Mouse (Mus musculus) heart, adult 2 months (tissue): Measurements from ENCODE around the gene Vezf1. TPM values are rescaled to one million over a fixed set of nuclear protein-coding genes. Genes with fewer than 3 reads are reported as not detected.

Source experiments
- DNase-seq, 2 experiments: peaks; one replicate each; pipeline ENCODE4 v3.0.0; 2021
- H3K27ac ChIP-seq: fragments of 200-600 bp; 2 replicates; pipeline ENCODE4 v1.8.1; 2022
- H3K27me3 ChIP-seq: fragments of 200-500 bp; 2 replicates; pipeline ENCODE4 v1.6.1; 2012; ENCODE audit warnings: mild to moderate bottlenecking, low read length, inconsistent platforms, mixed read lengths; ENCODE audit not compliant: control insufficient read depth, insufficient read depth
- H3K36me3 ChIP-seq: fragments of 200-500 bp; 2 replicates; pipeline ENCODE4 v1.6.1; 2012; ENCODE audit warnings: low read length, inconsistent platforms; ENCODE audit not compliant: control insufficient read depth, insufficient read depth
- H3K4me1 ChIP-seq: fragments of 200-500 bp; 2 replicates; pipeline ENCODE4 v1.6.1; 2011; ENCODE audit warnings: low read length; ENCODE audit not compliant: control insufficient read depth, insufficient read depth
- H3K4me3 ChIP-seq: fragments of 200-600 bp; 2 replicates; pipeline ENCODE4 v1.8.1; 2022
- H3K79me2 ChIP-seq: fragments of 200-500 bp; replicated peaks from 2 replicates; pipeline ENCODE4 v1.6.1; 2012; ENCODE audit warnings: mild to moderate bottlenecking, inconsistent platforms, low read length, moderate library complexity, mixed read lengths; ENCODE audit not compliant: control insufficient read depth, insufficient read depth
- H3K9ac ChIP-seq: fragments of 200-500 bp; 2 replicates; pipeline ENCODE4 v1.6.1; 2012; ENCODE audit warnings: low read depth, mild to moderate bottlenecking, control low read depth, inconsistent platforms, low read length, mixed read lengths
- CTCF ChIP-seq: fragments of 200-600 bp; IDR thresholded peaks from 2 replicates; pipeline ENCODE4 v1.8.1; 2022; ENCODE audit warnings: antibody characterized with exemption, mild to moderate bottlenecking, moderate library complexity
- EP300 ChIP-seq: fragments of 200-500 bp; IDR thresholded peaks from 2 replicates; pipeline ENCODE4 v1.6.1; 2011; ENCODE audit warnings: low read depth, low read length, control low read depth; ENCODE audit not compliant: insufficient read depth
- POLR2A ChIP-seq: fragments of 200-500 bp; IDR thresholded peaks from 2 replicates; pipeline ENCODE4 v1.6.1; 2011; ENCODE audit warnings: mild to moderate bottlenecking, low read depth, low read length, control low read depth; ENCODE audit not compliant: insufficient read depth
- WGBS: fragments of 180-500 bp; shearing (Covaris S2); methylation state at CpG from one replicate; pipeline ENCODE4 v1.1.7; 2018; 5-methylcytosine and 5-hydroxymethylcytosine counted together
- intact Hi-C: fragments of 180-260 bp; cut with DNase I; formaldehyde crosslinking; loops from one replicate; pipeline ENCODE4 v1.15.1; 2025
- polyA plus RNA-seq: library from polyadenylated mRNA; depleted of rRNA; stranded (reverse); fragments of >200 nt; gene quantifications from 2 replicates; pipeline ENCODE4 v1.2.3, GENCODE M21; 2012
- total RNA-seq, 2 experiments: library from RNA; stranded (reverse); gene quantifications; 2 replicates each; pipeline ENCODE4 v1.2.3; 2021

The Vezf1 gene
- total and polyA plus RNA-seq, 3 experiments = 22.6 to 49.8 (median 37.9) TPM

DNA sequence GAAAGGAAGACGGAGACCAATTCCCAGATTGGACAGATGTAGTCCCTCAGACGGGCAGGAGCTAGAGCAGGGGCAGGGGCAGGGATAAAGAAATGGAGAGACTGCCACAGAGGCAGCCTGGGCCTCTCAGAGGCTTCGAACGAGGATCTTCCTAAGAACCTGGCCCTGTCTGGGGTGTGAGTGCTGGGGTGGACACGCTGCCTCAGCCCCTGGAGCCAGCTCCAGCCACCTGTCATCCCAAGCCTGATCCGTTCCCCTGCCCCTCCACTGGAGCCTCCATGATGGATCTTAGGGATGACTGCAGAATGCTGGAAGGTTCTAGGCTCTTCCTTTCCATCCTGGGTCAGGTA lies 50.0 kb downstream of the Vezf1 start:
- TF ChIP-seq POLR2A (no peak), CTCF (no peak)
- H3K4me3 ChIP-seq = peak overlapping the region; percentile 11; the same call in 1 of the 2 replicates

DNA sequence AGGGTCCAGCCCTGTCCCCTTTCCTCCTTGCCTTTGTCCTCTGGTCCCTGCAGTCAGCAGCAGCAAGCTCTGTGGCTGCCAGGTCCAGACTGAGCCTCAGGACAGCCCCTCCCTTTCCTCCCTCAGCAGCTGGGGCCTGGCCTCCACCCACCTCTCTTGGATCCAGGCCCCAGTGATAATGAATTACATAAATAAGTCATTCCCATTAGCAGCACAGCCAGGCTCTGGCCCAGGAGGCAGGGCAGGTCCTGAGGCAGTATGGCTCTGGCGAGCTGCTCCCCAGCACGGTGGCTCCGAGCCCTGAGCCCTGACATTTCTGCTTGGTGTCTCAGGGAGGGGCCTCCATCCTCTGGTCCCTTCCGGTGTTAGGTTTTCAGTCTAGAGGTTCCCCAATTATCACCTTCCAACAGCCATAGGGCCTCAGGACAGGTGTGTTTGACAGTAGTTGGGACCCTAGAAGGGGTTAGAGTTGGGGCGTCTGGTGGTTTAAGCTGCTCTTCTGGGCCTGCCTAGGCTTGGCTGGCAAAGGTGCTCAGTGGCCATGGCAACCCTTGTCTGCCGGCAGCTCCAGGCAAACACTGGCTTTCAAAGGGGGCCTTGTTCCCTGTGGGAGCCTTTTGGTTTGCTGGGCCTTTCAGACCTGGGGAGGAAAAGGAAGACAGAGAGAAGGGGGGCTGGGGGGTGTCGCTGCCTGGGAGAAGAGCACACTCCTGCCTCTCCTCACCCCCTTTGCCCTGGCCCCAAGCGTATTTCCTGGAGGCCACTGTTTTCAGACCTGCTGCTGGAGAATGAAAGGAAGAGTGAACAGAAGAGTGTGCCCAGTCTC lies 51.0 kb downstream of the Vezf1 start:
- Histone ChIP-seq H3K27ac (peak overlapping the region; percentile 99), H3K9ac (peak overlapping the region; percentile 57), H3K4me3 (peak overlapping the region; percentile 7; the same call in 1 of the 2 replicates), H3K27me3 (no peaks in the 10 kb centered on the region), H3K36me3 (peaks cover 19% of the 10 kb centered on the region), H3K4me1 (peaks cover 54% of the 10 kb centered on the region), H3K79me2 (no peaks in the 10 kb centered on the region)
- WGBS = 12% methylated on average over 8 of the region's 8 CpGs
- intact Hi-C loops = loop anchor here (1.0 to 2.0 kb wide), 4 partner anchors 12 to 50 kb away; partner anchors contain the start of genes Cuedc1 and Vezf1
- peak; percentile 88 to 93 for DNase-seq
- TF ChIP-seq POLR2A (peak; percentile 98), EP300 (peak; percentile 100), CTCF (no peak)

More for the DNA sequence above, 50.0 kb downstream of the Vezf1 start:
- H3K9ac ChIP-seq = peak overlapping the region; percentile 57
- H3K27ac ChIP-seq = peak overlapping the region; percentile 99
- peaks cover 60% of the 10 kb centered on the region for H3K4me1 ChIP-seq
- H3K27me3 ChIP-seq = no peaks in the 10 kb centered on the region
- peaks cover 24% of the 10 kb centered on the region for H3K36me3 ChIP-seq
- H3K79me2 ChIP-seq = no peaks in the 10 kb centered on the region
- DNase-seq = peak in 1 of 2 experiments; percentile 67
- intact Hi-C loops = loop anchor here (2.0 kb wide), 3 partner anchors 19 to 49 kb away; partner anchors contain the start of genes Cuedc1 and Vezf1
- 17% methylated on average over 6 of the region's 6 CpGs for WGBS

DNA sequence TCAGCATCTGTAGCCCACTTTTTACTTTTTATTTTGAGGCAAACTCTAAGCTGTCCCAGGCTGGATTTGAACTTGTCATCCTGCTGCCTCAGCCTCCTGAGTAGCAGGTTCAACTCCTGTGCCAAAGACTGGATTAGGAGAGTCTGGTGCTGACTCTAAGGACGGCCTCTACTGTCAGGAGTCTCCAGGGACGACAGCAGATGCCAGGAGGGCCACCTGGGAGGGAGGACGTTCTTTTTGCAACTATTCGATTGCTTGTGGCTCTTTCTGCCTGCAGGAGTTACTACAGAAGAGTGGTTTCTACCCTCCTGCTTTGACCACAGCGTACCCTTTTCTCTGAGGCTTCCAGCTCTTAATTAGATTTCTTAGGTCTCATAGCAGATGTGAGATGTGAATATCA lies 54.5 kb downstream of the Vezf1 start:
- 71% methylated on average over 5 of the region's 5 CpGs for WGBS
- Histone ChIP-seq H3K9ac (no peak overlapping the region), H3K27me3 (no peaks in the 10 kb centered on the region), H3K79me2 (0 out of 2 replicates have a peak, but pooled peaks cover 2% of the 10 kb centered on the region), H3K36me3 (peaks cover 6% of the 10 kb centered on the region), H3K4me3 (no peak overlapping the region), H3K4me1 (peaks cover 24% of the 10 kb centered on the region), H3K27ac (no peak overlapping the region)
- intact Hi-C loops = no loop called here
- DNase-seq = no peak
- TF ChIP-seq CTCF (no peak), POLR2A (no peak), EP300 (no peak)

DNA sequence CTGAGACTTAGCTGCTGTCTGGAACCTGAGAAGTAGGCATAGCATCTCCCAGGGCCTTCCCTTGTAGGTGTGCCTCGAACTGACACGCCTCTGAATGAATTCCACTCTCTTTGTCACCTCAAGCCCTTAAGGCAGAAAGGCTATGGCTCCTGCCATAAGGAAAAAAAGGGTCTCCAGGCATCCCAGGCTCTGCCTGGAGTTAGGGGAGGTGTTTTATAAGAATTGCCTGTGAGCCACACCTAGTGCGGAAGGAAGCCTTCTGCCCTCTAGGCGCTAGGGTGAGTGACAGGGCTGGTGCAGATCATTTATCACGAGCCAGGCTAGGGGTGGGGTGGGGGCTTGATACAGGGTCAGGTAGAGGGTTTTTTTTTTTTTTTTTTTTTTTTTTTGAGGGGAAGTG lies 54.9 kb downstream of the Vezf1 start:
- 86% methylated on average over 5 of the region's 5 CpGs for WGBS

DNA sequence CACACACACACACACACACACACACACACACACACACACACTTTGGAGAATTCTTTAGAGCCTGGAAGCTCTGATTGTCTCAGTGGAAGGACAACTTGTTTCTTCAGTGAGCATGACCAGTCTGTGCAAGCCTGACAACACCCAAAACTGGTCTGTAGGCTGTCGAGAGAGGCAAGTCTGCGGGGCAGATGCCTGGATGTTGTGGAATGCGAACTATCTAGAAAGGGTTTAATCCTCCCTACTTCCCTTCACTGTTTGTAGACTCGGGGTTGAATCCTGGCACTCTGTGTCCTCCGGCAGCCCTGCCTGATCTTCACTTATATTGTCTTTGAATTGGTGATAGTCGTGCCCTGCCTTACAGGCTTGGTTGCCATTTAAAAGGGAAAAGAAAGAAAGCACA lies 55.7 kb downstream of the Vezf1 start:
- Histone ChIP-seq H3K27me3 (no peaks in the 10 kb centered on the region), H3K79me2 (peaks cover 3% of the 10 kb centered on the region; the same call in 1 of the 2 replicates), H3K36me3 (no peaks in the 10 kb centered on the region; the same call in 1 of the 2 replicates), H3K9ac (no peak overlapping the region), H3K27ac (no peak overlapping the region), H3K4me1 (peaks cover 18% of the 10 kb centered on the region), H3K4me3 (no peak overlapping the region)
- intact Hi-C loops = no loop called here
- WGBS = 39% methylated on average over 6 of the region's 6 CpGs
- DNase-seq = no peak
- TF ChIP-seq EP300 = no peak
- no peak for TF ChIP-seq POLR2A
- TF ChIP-seq CTCF = no peak

More for the DNA sequence above, 54.9 kb downstream of the Vezf1 start:
- H3K27me3 ChIP-seq = no peaks in the 10 kb centered on the region
- peaks cover 5% of the 10 kb centered on the region for H3K36me3 ChIP-seq
- no peak for DNase-seq
- H3K4me1 ChIP-seq = peaks cover 21% of the 10 kb centered on the region
- no peak overlapping the region for H3K9ac ChIP-seq
- intact Hi-C loops = no loop called here
- H3K4me3 ChIP-seq = no peak overlapping the region
- H3K27ac ChIP-seq = no peak overlapping the region
- TF ChIP-seq CTCF (no peak), EP300 (no peak), POLR2A (no peak)
- 0 out of 2 replicates have a peak, but pooled peaks cover 3% of the 10 kb centered on the region for H3K79me2 ChIP-seq

DNA sequence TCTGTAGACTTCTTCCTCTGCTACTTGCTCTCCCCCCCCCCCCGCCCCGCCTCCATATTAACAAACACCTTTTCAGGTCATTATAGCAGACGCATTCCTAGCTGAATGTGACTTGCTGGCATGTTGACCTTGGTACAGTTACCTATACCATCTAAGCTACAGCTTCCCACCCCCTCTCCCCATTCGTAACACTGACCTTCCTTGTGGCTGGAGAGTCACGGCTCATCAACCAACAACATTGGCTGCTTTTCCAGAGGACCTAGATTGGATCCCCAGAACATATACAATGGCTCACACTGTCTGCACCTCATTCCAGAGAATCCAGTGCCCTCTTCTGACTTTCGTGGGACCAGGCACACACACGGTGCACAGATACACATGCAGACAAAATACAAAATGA lies 57.4 kb downstream of the Vezf1 start:
- 88% methylated on average over 7 of the region's 7 CpGs for WGBS
- H3K27ac ChIP-seq = no peak overlapping the region
- TF ChIP-seq CTCF (no peak), EP300 (no peak), POLR2A (no peak)
- intact Hi-C loops = no loop called here
- H3K36me3 ChIP-seq = no peaks in the 10 kb centered on the region; the same call in 1 of the 2 replicates
- H3K79me2 ChIP-seq = peaks cover 3% of the 10 kb centered on the region; the same call in 1 of the 2 replicates
- H3K27me3 ChIP-seq = no peaks in the 10 kb centered on the region
- H3K9ac ChIP-seq = no peak overlapping the region
- DNase-seq = no peak
- no peak overlapping the region for H3K4me3 ChIP-seq
- peaks cover 10% of the 10 kb centered on the region for H3K4me1 ChIP-seq
